Mouse (Mus musculus): Measurements from ENCODE around the gene Prpf6.
A peak's percentile ranks its signal among the peaks of the same experiment; 100 is the strongest.

Gene Prpf6

GRCm38 (mm10) chr2:181588229-181588780, 3.4 kb upstream of the Prpf6 start:
- peaks cover 78% of the 10 kb centered on the region for H3K36me3 ChIP-seq (ENCODE audit: insufficient read depth, low read length)
- H3K4me3 ChIP-seq (replicated peaks; ENCODE audit: low read length): no peak overlapping the region
- H3K9me3 ChIP-seq (ENCODE audit: low read length): no peaks in the 10 kb centered on the region
- no peaks in the 10 kb centered on the region for H3K27me3 ChIP-seq (ENCODE audit: insufficient read depth, low read length)
- TF ChIP-seq POU5F1 (IDR thresholded peaks at IDR 0.05; ENCODE audit: borderline replicate concordance, low read length): no peak
- no peak for TF ChIP-seq CTCF (conservative IDR thresholded peaks at IDR 0.05; ENCODE audit: low read length)
- no peak for TF ChIP-seq NANOG (IDR thresholded peaks at IDR 0.05; ENCODE audit: borderline replicate concordance, low read length)
- H3K4me1 ChIP-seq (replicated peaks; ENCODE audit: low read depth, low read length): peaks cover 33% of the 10 kb centered on the region

- H3K9me3 ChIP-seq (ENCODE audit: low read length): no peaks in the 10 kb centered on the region
- no peaks in the 10 kb centered on the region for H3K27me3 ChIP-seq (ENCODE audit: insufficient read depth, low read length)
- TF ChIP-seq CTCF (conservative IDR thresholded peaks at IDR 0.05; ENCODE audit: low read length) (no peak), POU5F1 (IDR thresholded peaks at IDR 0.05; ENCODE audit: borderline replicate concordance, low read length) (no peak), NANOG (IDR thresholded peaks at IDR 0.05; ENCODE audit: borderline replicate concordance, low read length) (no peak)
- no peak overlapping the region for H3K4me3 ChIP-seq (replicated peaks; ENCODE audit: low read length)
- H3K36me3 ChIP-seq (ENCODE audit: insufficient read depth, low read length): peaks cover 69% of the 10 kb centered on the region
- peaks cover 33% of the 10 kb centered on the region for H3K4me1 ChIP-seq (replicated peaks; ENCODE audit: low read depth, low read length)
These were observed 2.5 kb upstream of the Prpf6 start for GRCm38 (mm10) chr2:181589011-181589731.

- H3K9me3 ChIP-seq (ENCODE audit: low read length): no peaks in the 10 kb centered on the region
- H3K4me3 ChIP-seq (replicated peaks; ENCODE audit: low read length): no peak overlapping the region
- no peaks in the 10 kb centered on the region for H3K27me3 ChIP-seq (ENCODE audit: insufficient read depth, low read length)
- H3K36me3 ChIP-seq (ENCODE audit: insufficient read depth, low read length): peaks cover 64% of the 10 kb centered on the region
- TF ChIP-seq POU5F1 (IDR thresholded peaks at IDR 0.05; ENCODE audit: borderline replicate concordance, low read length): no peak
- H3K4me1 ChIP-seq (replicated peaks; ENCODE audit: low read depth, low read length): peaks cover 33% of the 10 kb centered on the region
These were observed 1.9 kb upstream of the Prpf6 start for GRCm38 (mm10) chr2:181589732-181590105.

- H3K4me3 ChIP-seq (replicated peaks; ENCODE audit: low read length): no peak overlapping the region
- H3K4me1 ChIP-seq (replicated peaks; ENCODE audit: low read depth, low read length): peaks cover 33% of the 10 kb centered on the region
- H3K9me3 ChIP-seq (ENCODE audit: low read length): no peaks in the 10 kb centered on the region
- H3K27me3 ChIP-seq (ENCODE audit: insufficient read depth, low read length): no peaks in the 10 kb centered on the region
- peaks cover 60% of the 10 kb centered on the region for H3K36me3 ChIP-seq (ENCODE audit: insufficient read depth, low read length)
- TF ChIP-seq CTCF (conservative IDR thresholded peaks at IDR 0.05; ENCODE audit: low read length): no peak
- no peak for TF ChIP-seq NANOG (IDR thresholded peaks at IDR 0.05; ENCODE audit: borderline replicate concordance, low read length)
- no peak for TF ChIP-seq POU5F1 (IDR thresholded peaks at IDR 0.05; ENCODE audit: borderline replicate concordance, low read length)
These were observed 1.2 kb upstream of the Prpf6 start for GRCm38 (mm10) chr2:181590471-181590870.

- Histone ChIP-seq H3K4me3 (replicated peaks; ENCODE audit: low read length) (peak within 1 kb of the TSS; percentile 95), H3K9me3 (ENCODE audit: low read length) (no peaks in the 10 kb centered on the region), H3K4me1 (replicated peaks; ENCODE audit: low read depth, low read length) (peaks cover 47% of the 10 kb centered on the region), H3K36me3 (ENCODE audit: insufficient read depth, low read length) (peaks cover 52% of the 10 kb centered on the region), H3K27me3 (ENCODE audit: insufficient read depth, low read length) (no peaks in the 10 kb centered on the region)
- TF ChIP-seq NANOG (IDR thresholded peaks at IDR 0.05; ENCODE audit: borderline replicate concordance, low read length) (no peak), POU5F1 (IDR thresholded peaks at IDR 0.05; ENCODE audit: borderline replicate concordance, low read length) (no peak), CTCF (conservative IDR thresholded peaks at IDR 0.05; ENCODE audit: low read length) (no peak)
These were observed 768 bp downstream of the Prpf6 start, which contains the start of gene Zfp512b for GRCm38 (mm10) chr2:181592231-181593041. Gene Zfp512b, minus strand, starts transcription at chr2:181592803.

GRCm38 (mm10) chr2:181593042-181593421, 1.4 kb downstream of the Prpf6 start:
- H3K4me1 ChIP-seq (replicated peaks; ENCODE audit: low read depth, low read length): peaks cover 49% of the 10 kb centered on the region
- TF ChIP-seq NANOG (IDR thresholded peaks at IDR 0.05; ENCODE audit: borderline replicate concordance, low read length): no peak
- no peak for TF ChIP-seq POU5F1 (IDR thresholded peaks at IDR 0.05; ENCODE audit: borderline replicate concordance, low read length)
- TF ChIP-seq CTCF (conservative IDR thresholded peaks at IDR 0.05; ENCODE audit: low read length): no peak
- no peaks in the 10 kb centered on the region for H3K27me3 ChIP-seq (ENCODE audit: insufficient read depth, low read length)
- peak overlapping the region; percentile 95 for H3K4me3 ChIP-seq (replicated peaks; ENCODE audit: low read length)
- peaks cover 46% of the 10 kb centered on the region for H3K36me3 ChIP-seq (ENCODE audit: insufficient read depth, low read length)
- H3K9me3 ChIP-seq (ENCODE audit: low read length): no peaks in the 10 kb centered on the region

- no peak for TF ChIP-seq CTCF (conservative IDR thresholded peaks at IDR 0.05; ENCODE audit: low read length)
- TF ChIP-seq NANOG (IDR thresholded peaks at IDR 0.05; ENCODE audit: borderline replicate concordance, low read length): no peak
- no peak for TF ChIP-seq POU5F1 (IDR thresholded peaks at IDR 0.05; ENCODE audit: borderline replicate concordance, low read length)
- Histone ChIP-seq H3K9me3 (ENCODE audit: low read length) (no peaks in the 10 kb centered on the region), H3K36me3 (ENCODE audit: insufficient read depth, low read length) (peaks cover 37% of the 10 kb centered on the region), H3K4me1 (replicated peaks; ENCODE audit: low read depth, low read length) (peaks cover 51% of the 10 kb centered on the region), H3K27me3 (ENCODE audit: insufficient read depth, low read length) (no peaks in the 10 kb centered on the region), H3K4me3 (replicated peaks; ENCODE audit: low read length) (no peak overlapping the region)
These were observed 2.3 kb downstream of the Prpf6 start for GRCm38 (mm10) chr2:181593937-181594336.

- no peak overlapping the region for H3K4me3 ChIP-seq (replicated peaks; ENCODE audit: low read length)
- H3K9me3 ChIP-seq (ENCODE audit: low read length): no peaks in the 10 kb centered on the region
- H3K36me3 ChIP-seq (ENCODE audit: insufficient read depth, low read length): peaks cover 25% of the 10 kb centered on the region
- TF ChIP-seq CTCF (conservative IDR thresholded peaks at IDR 0.05; ENCODE audit: low read length) (peak; percentile 91), NANOG (IDR thresholded peaks at IDR 0.05; ENCODE audit: borderline replicate concordance, low read length) (no peak)
- H3K27me3 ChIP-seq (ENCODE audit: insufficient read depth, low read length): no peaks in the 10 kb centered on the region
- peaks cover 58% of the 10 kb centered on the region for H3K4me1 ChIP-seq (replicated peaks; ENCODE audit: low read depth, low read length)
These were observed 3.5 kb downstream of the Prpf6 start for GRCm38 (mm10) chr2:181594946-181595696.
